Mouse (Mus musculus): Measurements from ENCODE around the gene Yars. TPM values are rescaled to one million over a fixed set of nuclear protein-coding genes. Genes with fewer than 3 reads are reported as not detected.

The Yars gene
- polyA plus RNA-seq, 1 experiment, result 76.3 TPM

GRCm38 (mm10) chr4:129146392-129146791, 43.2 kb upstream of the Yars start:
- Histone ChIP-seq H3K4me3 (ENCODE audit: insufficient read depth, low read length) (no peak overlapping the region), H3K27ac (ENCODE audit: insufficient read depth, low read length) (no peak overlapping the region), H3K4me1 (ENCODE audit: control insufficient read depth, insufficient read depth, low read length) (peaks cover 13% of the 10 kb centered on the region)
- TF ChIP-seq CTCF (IDR thresholded peaks at IDR 0.05; ENCODE audit: extremely low read depth, insufficient read depth, low read length) (no peak), POLR2A (IDR thresholded peaks at IDR 0.05; ENCODE audit: extremely low read depth, insufficient read depth, low read length) (no peak)

DNA sequence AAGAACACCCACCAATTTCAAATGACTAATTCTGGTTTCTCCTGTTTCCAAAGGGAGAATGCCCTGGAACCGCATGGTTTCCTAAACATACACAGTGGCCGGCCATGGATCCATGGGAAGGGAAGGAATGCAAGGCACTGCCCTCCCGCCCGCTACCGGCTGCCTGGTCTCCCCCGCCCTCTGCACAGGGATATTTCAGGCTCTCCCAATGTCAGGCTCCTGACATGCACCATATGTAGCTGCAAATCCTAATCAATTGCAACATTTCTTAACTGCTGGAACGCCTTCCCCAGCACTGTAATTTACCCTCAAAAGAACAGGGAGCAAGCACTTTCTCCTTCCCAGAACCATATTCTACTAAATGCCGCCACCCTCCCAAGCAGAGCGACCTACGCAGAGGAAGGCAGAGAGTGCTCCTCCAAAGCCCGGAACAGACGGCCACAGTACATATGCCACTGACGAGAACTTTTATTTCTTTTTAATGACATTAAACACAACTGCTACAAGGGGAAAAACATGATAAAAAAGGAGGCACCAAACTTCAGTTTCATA, 41.9 kb upstream of the Yars start:
- Histone ChIP-seq H3K4me3 (ENCODE audit: insufficient read depth, low read length) (no peak overlapping the region), H3K4me1 (ENCODE audit: control insufficient read depth, insufficient read depth, low read length) (peaks cover 10% of the 10 kb centered on the region), H3K27ac (ENCODE audit: insufficient read depth, low read length) (0 out of 2 replicates have a peak overlapping the region, but pooled peaks have one; percentile 5)
- TF ChIP-seq POLR2A (IDR thresholded peaks at IDR 0.05; ENCODE audit: extremely low read depth, insufficient read depth, low read length), result no peak

DNA sequence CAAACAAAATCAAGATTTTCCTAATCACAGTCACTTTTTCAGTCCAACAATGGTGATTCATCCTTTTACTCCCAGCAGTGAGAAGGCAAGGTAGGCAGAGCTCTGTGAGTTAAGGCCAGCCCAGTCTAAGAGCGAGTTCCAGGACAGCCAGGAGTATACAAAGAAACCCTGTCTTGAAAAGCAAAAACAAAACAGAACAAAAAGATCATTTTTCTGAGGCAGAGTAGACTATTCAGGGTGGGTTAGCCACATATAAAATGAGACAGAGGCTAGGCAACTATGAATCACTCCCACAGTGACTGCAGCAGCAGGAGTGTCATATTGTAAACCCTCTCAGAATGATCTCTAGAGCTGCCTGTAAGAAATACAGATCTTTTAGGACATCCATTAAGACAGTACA, 40.2 kb upstream of the Yars start:
- TF ChIP-seq POLR2A (IDR thresholded peaks at IDR 0.05; ENCODE audit: extremely low read depth, insufficient read depth, low read length), result no peak
- no peak for TF ChIP-seq CTCF (IDR thresholded peaks at IDR 0.05; ENCODE audit: extremely low read depth, insufficient read depth, low read length)
- H3K27ac ChIP-seq (ENCODE audit: insufficient read depth, low read length), result 0 out of 2 replicates have a peak overlapping the region, but pooled peaks have one; percentile 28
- H3K4me3 ChIP-seq (ENCODE audit: insufficient read depth, low read length), result no peak overlapping the region
- H3K4me1 ChIP-seq (ENCODE audit: control insufficient read depth, insufficient read depth, low read length), result peaks cover 5% of the 10 kb centered on the region

- Histone ChIP-seq H3K4me1 (ENCODE audit: control insufficient read depth, insufficient read depth, low read length) (peaks cover 1% of the 10 kb centered on the region), H3K27ac (ENCODE audit: insufficient read depth, low read length) (no peak overlapping the region), H3K4me3 (ENCODE audit: insufficient read depth, low read length) (no peak overlapping the region)
- TF ChIP-seq CTCF (IDR thresholded peaks at IDR 0.05; ENCODE audit: extremely low read depth, insufficient read depth, low read length), result no peak
- TF ChIP-seq POLR2A (IDR thresholded peaks at IDR 0.05; ENCODE audit: extremely low read depth, insufficient read depth, low read length), result no peak
These were observed 38.2 kb upstream of the Yars start for GRCm38 (mm10) chr4:129151276-129151811.

GRCm38 (mm10) chr4:129157541-129157940, 32.0 kb upstream of the Yars start:
- Histone ChIP-seq H3K27ac (ENCODE audit: insufficient read depth, low read length) (no peak overlapping the region), H3K4me3 (ENCODE audit: insufficient read depth, low read length) (no peak overlapping the region), H3K4me1 (ENCODE audit: control insufficient read depth, insufficient read depth, low read length) (no peaks in the 10 kb centered on the region; the same call in 1 of the 2 replicates)
- TF ChIP-seq CTCF (IDR thresholded peaks at IDR 0.05; ENCODE audit: extremely low read depth, insufficient read depth, low read length) (no peak), POLR2A (IDR thresholded peaks at IDR 0.05; ENCODE audit: extremely low read depth, insufficient read depth, low read length) (no peak)

DNA sequence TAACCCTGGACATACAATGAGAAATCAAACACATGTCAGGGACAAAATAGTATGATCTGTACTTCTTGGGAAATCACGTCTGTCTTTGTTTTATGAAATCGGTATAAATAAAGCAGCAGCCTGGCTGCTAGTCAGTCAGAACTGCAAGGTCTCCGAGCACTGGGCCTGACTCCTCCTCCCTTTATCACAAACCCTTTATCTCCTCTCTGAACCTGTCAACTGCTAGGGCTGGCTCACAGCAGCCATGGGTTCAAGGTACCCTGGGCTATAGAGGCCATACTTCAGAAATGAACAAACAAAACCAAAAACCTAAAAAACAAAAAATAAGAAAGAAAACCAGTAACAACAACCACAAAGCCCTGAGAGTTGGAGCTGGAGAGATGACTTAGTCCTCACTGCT, 31.0 kb upstream of the Yars start:
- TF ChIP-seq CTCF (IDR thresholded peaks at IDR 0.05; ENCODE audit: extremely low read depth, insufficient read depth, low read length) (no peak), POLR2A (IDR thresholded peaks at IDR 0.05; ENCODE audit: extremely low read depth, insufficient read depth, low read length) (no peak)
- no peak overlapping the region for H3K27ac ChIP-seq (ENCODE audit: insufficient read depth, low read length)
- H3K4me3 ChIP-seq (ENCODE audit: insufficient read depth, low read length), result no peak overlapping the region
- no peaks in the 10 kb centered on the region; the same call in 1 of the 2 replicates for H3K4me1 ChIP-seq (ENCODE audit: control insufficient read depth, insufficient read depth, low read length)

GRCm38 (mm10) chr4:129161076-129161475, 28.5 kb upstream of the Yars start:
- Histone ChIP-seq H3K4me3 (ENCODE audit: insufficient read depth, low read length) (no peak overlapping the region), H3K27ac (ENCODE audit: insufficient read depth, low read length) (no peak overlapping the region), H3K4me1 (ENCODE audit: control insufficient read depth, insufficient read depth, low read length) (no peaks in the 10 kb centered on the region; the same call in 1 of the 2 replicates)
- TF ChIP-seq CTCF (IDR thresholded peaks at IDR 0.05; ENCODE audit: extremely low read depth, insufficient read depth, low read length), result no peak
- TF ChIP-seq POLR2A (IDR thresholded peaks at IDR 0.05; ENCODE audit: extremely low read depth, insufficient read depth, low read length), result no peak

- TF ChIP-seq POLR2A (IDR thresholded peaks at IDR 0.05; ENCODE audit: extremely low read depth, insufficient read depth, low read length), result no peak
- TF ChIP-seq CTCF (IDR thresholded peaks at IDR 0.05; ENCODE audit: extremely low read depth, insufficient read depth, low read length), result no peak
- Histone ChIP-seq H3K27ac (ENCODE audit: insufficient read depth, low read length) (no peak overlapping the region), H3K4me3 (ENCODE audit: insufficient read depth, low read length) (no peak overlapping the region), H3K4me1 (ENCODE audit: control insufficient read depth, insufficient read depth, low read length) (no peaks in the 10 kb centered on the region; the same call in 1 of the 2 replicates)
These were observed 27.8 kb upstream of the Yars start for GRCm38 (mm10) chr4:129161581-129162255.

DNA sequence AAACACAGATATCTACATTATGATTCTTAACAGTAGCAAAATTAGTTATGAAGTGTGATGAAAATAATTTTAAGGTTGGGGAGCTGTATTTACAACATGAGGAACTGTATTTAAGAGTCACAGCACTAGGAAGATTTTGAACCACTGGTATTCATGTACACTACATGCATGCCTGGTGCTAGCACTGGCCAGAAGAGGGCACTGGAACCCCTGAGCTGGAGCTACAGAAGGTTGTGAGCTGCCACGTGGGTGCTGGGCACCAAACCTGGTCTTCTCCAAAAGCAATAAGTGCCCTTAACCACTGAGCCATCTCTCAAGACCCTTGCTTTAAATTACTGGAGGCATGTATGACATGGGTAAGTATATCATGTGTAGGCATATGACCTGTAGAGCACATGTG, 17.0 kb upstream of the Yars start:
- H3K4me1 ChIP-seq (ENCODE audit: control insufficient read depth, insufficient read depth, low read length), result no peaks in the 10 kb centered on the region
- H3K4me3 ChIP-seq (ENCODE audit: insufficient read depth, low read length), result no peak overlapping the region
- no peak overlapping the region for H3K27ac ChIP-seq (ENCODE audit: insufficient read depth, low read length)
- no peak for TF ChIP-seq CTCF (IDR thresholded peaks at IDR 0.05; ENCODE audit: extremely low read depth, insufficient read depth, low read length)
- TF ChIP-seq POLR2A (IDR thresholded peaks at IDR 0.05; ENCODE audit: extremely low read depth, insufficient read depth, low read length), result no peak

DNA sequence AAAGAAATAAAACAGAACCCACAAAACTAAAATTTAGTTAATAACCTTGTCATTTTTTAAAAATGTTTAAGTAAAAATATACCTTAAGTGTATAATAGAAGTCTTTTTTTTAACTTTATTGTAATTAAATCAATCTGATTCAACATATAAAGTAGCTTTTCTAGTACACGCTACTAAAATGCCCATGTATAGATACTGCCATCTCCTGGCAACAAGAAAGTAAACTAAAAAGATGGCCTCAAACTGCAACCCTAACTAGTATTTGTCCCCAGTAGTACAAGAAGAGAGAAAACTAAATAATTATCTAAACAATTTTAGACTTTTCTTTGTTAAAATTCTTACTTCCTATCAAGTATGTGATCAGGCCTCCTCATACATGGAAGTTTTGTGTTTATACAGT, 10.0 kb upstream of the Yars start:
- Histone ChIP-seq H3K27ac (ENCODE audit: insufficient read depth, low read length) (no peak overlapping the region), H3K4me3 (ENCODE audit: insufficient read depth, low read length) (no peak overlapping the region), H3K4me1 (ENCODE audit: control insufficient read depth, insufficient read depth, low read length) (peaks cover 3% of the 10 kb centered on the region; the same call in 1 of the 2 replicates)
- TF ChIP-seq CTCF (IDR thresholded peaks at IDR 0.05; ENCODE audit: extremely low read depth, insufficient read depth, low read length) (no peak), POLR2A (IDR thresholded peaks at IDR 0.05; ENCODE audit: extremely low read depth, insufficient read depth, low read length) (no peak)
